Mouse (Mus musculus) heart, adult 2 months (tissue): ENCODE results near the gene Gbgt1. TPM values are rescaled to one million over a fixed set of nuclear protein-coding genes. Genes with fewer than 3 reads are reported as not detected.

Source experiments
- DNase-seq, 2 experiments: peaks; one replicate each; pipeline ENCODE4 v3.0.0; 2021
- H3K27ac ChIP-seq: fragments of 200-600 bp; 2 replicates; pipeline ENCODE4 v1.8.1; 2022
- H3K27me3 ChIP-seq: fragments of 200-500 bp; 2 replicates; pipeline ENCODE4 v1.6.1; 2012; ENCODE audit warnings: mild to moderate bottlenecking, low read length, inconsistent platforms, mixed read lengths; ENCODE audit not compliant: control insufficient read depth, insufficient read depth
- H3K36me3 ChIP-seq: fragments of 200-500 bp; 2 replicates; pipeline ENCODE4 v1.6.1; 2012; ENCODE audit warnings: low read length, inconsistent platforms; ENCODE audit not compliant: control insufficient read depth, insufficient read depth
- H3K4me1 ChIP-seq: fragments of 200-500 bp; 2 replicates; pipeline ENCODE4 v1.6.1; 2011; ENCODE audit warnings: low read length; ENCODE audit not compliant: control insufficient read depth, insufficient read depth
- H3K4me3 ChIP-seq: fragments of 200-600 bp; 2 replicates; pipeline ENCODE4 v1.8.1; 2022
- H3K79me2 ChIP-seq: fragments of 200-500 bp; replicated peaks from 2 replicates; pipeline ENCODE4 v1.6.1; 2012; ENCODE audit warnings: mild to moderate bottlenecking, inconsistent platforms, low read length, moderate library complexity, mixed read lengths; ENCODE audit not compliant: control insufficient read depth, insufficient read depth
- H3K9ac ChIP-seq: fragments of 200-500 bp; 2 replicates; pipeline ENCODE4 v1.6.1; 2012; ENCODE audit warnings: low read depth, mild to moderate bottlenecking, control low read depth, inconsistent platforms, low read length, mixed read lengths
- CTCF ChIP-seq: fragments of 200-600 bp; IDR thresholded peaks from 2 replicates; pipeline ENCODE4 v1.8.1; 2022; ENCODE audit warnings: antibody characterized with exemption, mild to moderate bottlenecking, moderate library complexity
- EP300 ChIP-seq: fragments of 200-500 bp; IDR thresholded peaks from 2 replicates; pipeline ENCODE4 v1.6.1; 2011; ENCODE audit warnings: low read depth, low read length, control low read depth; ENCODE audit not compliant: insufficient read depth
- POLR2A ChIP-seq: fragments of 200-500 bp; IDR thresholded peaks from 2 replicates; pipeline ENCODE4 v1.6.1; 2011; ENCODE audit warnings: mild to moderate bottlenecking, low read depth, low read length, control low read depth; ENCODE audit not compliant: insufficient read depth
- WGBS: fragments of 180-500 bp; shearing (Covaris S2); methylation state at CpG from one replicate; pipeline ENCODE4 v1.1.7; 2018; 5-methylcytosine and 5-hydroxymethylcytosine counted together
- intact Hi-C: fragments of 180-260 bp; cut with DNase I; formaldehyde crosslinking; loops from one replicate; pipeline ENCODE4 v1.15.1; 2025
- polyA plus RNA-seq: library from polyadenylated mRNA; depleted of rRNA; stranded (reverse); fragments of >200 nt; gene quantifications from 2 replicates; pipeline ENCODE4 v1.2.3, GENCODE M21; 2012
- total RNA-seq, 2 experiments: library from RNA; stranded (reverse); gene quantifications; 2 replicates each; pipeline ENCODE4 v1.2.3; 2021

The Gbgt1 gene
- total and polyA plus RNA-seq, 3 experiments: 1.3 to 2.1 (median 1.8) TPM

- Histone ChIP-seq H3K79me2 (no peaks in the 10 kb centered on the region), H3K36me3 (no peaks in the 10 kb centered on the region), H3K27me3 (no peaks in the 10 kb centered on the region), H3K9ac (peak overlapping the region; percentile 43), H3K4me3 (peak overlapping the region; percentile 30), H3K4me1 (peaks cover 42% of the 10 kb centered on the region), H3K27ac (peak overlapping the region; percentile 90)
- DNase-seq: no peak
- WGBS: 25% methylated on average over 4 of the region's 4 CpGs
- TF ChIP-seq EP300: no peak
- no peak for TF ChIP-seq POLR2A
- no peak for TF ChIP-seq CTCF
- intact Hi-C loops: no loop called here
These were observed 38.5 kb downstream of the Gbgt1 start for GRCm38 (mm10) chr2:28535263-28535540.

- DNase-seq: peak; percentile 49 to 53
- TF ChIP-seq CTCF (no peak), POLR2A (no peak), EP300 (no peak)
- Histone ChIP-seq H3K27ac (peak overlapping the region; percentile 90), H3K79me2 (no peaks in the 10 kb centered on the region), H3K4me3 (peak overlapping the region; percentile 30), H3K9ac (no peak overlapping the region), H3K36me3 (no peaks in the 10 kb centered on the region), H3K27me3 (no peaks in the 10 kb centered on the region), H3K4me1 (peaks cover 40% of the 10 kb centered on the region)
- WGBS: 20% methylated on average over 7 of the region's 7 CpGs
- intact Hi-C loops: no loop called here
These were observed 39.0 kb downstream of the Gbgt1 start for GRCm38 (mm10) chr2:28535650-28536049.

- peaks cover 38% of the 10 kb centered on the region for H3K4me1 ChIP-seq
These were observed 39.5 kb downstream of the Gbgt1 start for GRCm38 (mm10) chr2:28536166-28536565.

GRCm38 (mm10) chr2:28536766-28537633 is 40.3 kb downstream of the Gbgt1 start:
- DNase-seq: no peak
- 69% methylated on average over 11 of the region's 11 CpGs for WGBS
- Histone ChIP-seq H3K27ac (peak overlapping the region; percentile 47; the same call in 1 of the 2 replicates), H3K9ac (no peak overlapping the region), H3K4me1 (peaks cover 37% of the 10 kb centered on the region), H3K79me2 (no peaks in the 10 kb centered on the region), H3K4me3 (no peak overlapping the region), H3K27me3 (no peaks in the 10 kb centered on the region), H3K36me3 (no peaks in the 10 kb centered on the region)
- TF ChIP-seq POLR2A (no peak), EP300 (no peak), CTCF (no peak)
- intact Hi-C loops: no loop called here

More at GRCm38 (mm10) chr2:28536166-28536565, 39.5 kb downstream of the Gbgt1 start:
- no peaks in the 10 kb centered on the region for H3K79me2 ChIP-seq
- H3K27me3 ChIP-seq: no peaks in the 10 kb centered on the region
- no peaks in the 10 kb centered on the region for H3K36me3 ChIP-seq
- peak; percentile 36 to 46 for DNase-seq
- 35% methylated on average over 4 of the region's 4 CpGs for WGBS
- peak overlapping the region; percentile 47; the same call in 1 of the 2 replicates for H3K27ac ChIP-seq
- no peak overlapping the region for H3K9ac ChIP-seq
- TF ChIP-seq CTCF (no peak), EP300 (no peak), POLR2A (no peak)
- intact Hi-C loops: no loop called here
- no peak overlapping the region for H3K4me3 ChIP-seq

- Histone ChIP-seq H3K9ac (no peak overlapping the region), H3K4me1 (peaks cover 37% of the 10 kb centered on the region), H3K27me3 (no peaks in the 10 kb centered on the region), H3K79me2 (no peaks in the 10 kb centered on the region), H3K36me3 (no peaks in the 10 kb centered on the region), H3K4me3 (no peak overlapping the region), H3K27ac (no peak overlapping the region; the same call in 1 of the 2 replicates)
- 70% methylated on average over 4 of the region's 4 CpGs for WGBS
- DNase-seq: no peak
- TF ChIP-seq CTCF: no peak
- no peak for TF ChIP-seq POLR2A
- TF ChIP-seq EP300: no peak
- intact Hi-C loops: no loop called here
These were observed 40.9 kb downstream of the Gbgt1 start for GRCm38 (mm10) chr2:28537634-28537920.

- no peaks in the 10 kb centered on the region for H3K27me3 ChIP-seq
- 64% methylated on average over 8 of the region's 8 CpGs for WGBS
- DNase-seq: no peak
- H3K4me1 ChIP-seq: peaks cover 33% of the 10 kb centered on the region
- no peak overlapping the region for H3K27ac ChIP-seq
- H3K79me2 ChIP-seq: no peaks in the 10 kb centered on the region
- H3K36me3 ChIP-seq: no peaks in the 10 kb centered on the region
- intact Hi-C loops: no loop called here
- no peak overlapping the region for H3K9ac ChIP-seq
- no peak overlapping the region for H3K4me3 ChIP-seq
- TF ChIP-seq EP300: no peak
- TF ChIP-seq CTCF: no peak
- TF ChIP-seq POLR2A: no peak
These were observed 41.5 kb downstream of the Gbgt1 start for GRCm38 (mm10) chr2:28537995-28538816.
